Mouse (Mus musculus) granulocyte monocyte progenitor cell, adult 5-6 weeks (primary cell): Measurements from ENCODE around the gene Ephb2. TPM values are rescaled to one million over a fixed set of nuclear protein-coding genes. Genes with fewer than 3 reads are reported as not detected.

Experiments
- ATAC-seq: replicated peaks from 2 replicates; pipeline ENCODE4 v1.8.0; 2016; ENCODE audit warnings: mild to moderate bottlenecking, moderate TSS enrichment, inconsistent platforms; ENCODE audit not compliant: poor library complexity, severe bottlenecking
- total RNA-seq, 2 experiments: library from RNA; stranded (forward) in 1 of 2; stranded (reverse) in 1 of 2; fragments of 200-712, 200-1000 nt in 1 of 2; fragments of >200 nt in 1 of 2; fragmentation: Nextera tagmentation in 1 of 2; gene quantifications; 2 replicates each; pipeline ENCODE4 v1.2.3; 2014 to 2017

The Ephb2 gene
- total RNA-seq, 2 experiments from 2014 or later = 0.47 to 0.57 TPM

DNA sequence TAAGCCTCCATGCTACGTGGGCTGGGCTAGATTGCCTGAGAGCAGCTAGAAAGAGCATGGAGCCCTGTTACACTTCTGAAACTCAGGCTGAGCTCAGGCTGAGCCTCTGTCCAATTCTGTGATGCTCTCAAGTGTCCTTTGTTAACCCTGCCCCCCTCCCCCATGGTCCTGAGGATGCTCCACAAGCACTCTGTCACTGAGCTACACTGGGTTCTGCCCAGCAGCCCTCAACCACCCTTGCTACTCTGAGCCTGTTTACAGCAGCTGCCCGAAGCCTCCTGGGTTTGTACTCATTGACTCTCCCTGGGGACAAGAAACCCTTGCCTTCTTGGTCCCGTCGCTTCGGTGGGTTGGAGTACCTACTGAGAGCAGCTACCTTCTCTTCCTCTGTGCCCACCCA lies 63.5 kb downstream of the Ephb2 start:
- ATAC-seq = no peak

DNA sequence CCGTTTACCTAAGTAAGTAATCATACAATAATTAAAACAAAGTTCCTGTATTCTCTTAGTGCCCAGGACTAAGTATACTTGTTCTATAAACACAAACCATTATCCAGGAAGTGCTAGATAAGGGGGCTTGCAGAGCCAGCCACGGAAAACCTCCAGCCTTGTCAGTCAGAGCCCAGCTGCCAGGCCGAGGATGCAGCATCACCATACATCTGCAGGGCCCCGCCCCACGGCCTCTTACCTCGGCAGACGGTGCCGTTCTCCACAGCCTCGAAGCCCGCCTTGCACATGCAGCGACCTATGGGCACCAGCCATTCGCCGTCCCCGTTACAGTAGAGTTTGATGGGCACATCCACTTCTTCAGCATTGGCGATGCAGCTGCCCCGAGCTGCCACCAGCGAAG lies 65.1 kb downstream of the Ephb2 start:
- ATAC-seq = no peak

DNA sequence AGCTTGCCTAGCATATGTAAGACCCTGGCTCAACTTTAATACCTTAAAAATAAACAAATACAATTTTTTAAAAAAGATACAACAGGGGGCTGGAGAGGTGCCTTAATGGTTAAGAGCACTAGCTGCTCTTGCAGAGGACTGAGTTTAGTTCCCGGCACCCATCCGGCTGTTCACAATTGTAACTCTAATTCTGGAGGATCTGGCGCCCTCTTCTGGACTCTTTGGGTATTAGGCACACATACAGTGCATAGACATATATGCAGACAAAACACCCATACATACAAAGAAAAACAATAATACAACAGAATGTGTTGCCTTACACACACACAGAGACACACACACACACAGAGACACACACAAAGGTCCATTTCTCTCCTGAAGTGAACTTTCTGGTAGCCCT lies 67.3 kb downstream of the Ephb2 start:
- ATAC-seq = no peak

DNA sequence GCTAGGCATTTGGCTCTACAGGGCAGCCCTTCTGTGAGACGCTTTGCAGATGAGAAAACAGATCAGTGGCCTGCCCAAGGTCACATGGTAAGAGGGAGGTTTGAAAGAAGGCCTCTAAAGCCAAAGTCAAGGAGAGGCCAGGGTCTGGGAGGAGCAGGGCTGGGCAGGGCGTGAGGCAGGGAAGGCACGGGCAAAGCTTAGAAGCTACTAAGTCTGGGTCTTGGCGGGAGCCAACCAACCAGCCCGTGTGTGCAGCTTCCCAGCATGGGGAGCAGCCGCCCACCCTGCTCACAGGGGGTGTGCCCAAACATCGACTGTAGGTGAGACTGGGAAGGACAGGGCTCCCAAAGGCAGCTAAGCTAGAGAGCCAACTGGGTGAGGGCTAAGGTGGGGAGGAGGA lies 70.7 kb downstream of the Ephb2 start:
- no peak for ATAC-seq

DNA sequence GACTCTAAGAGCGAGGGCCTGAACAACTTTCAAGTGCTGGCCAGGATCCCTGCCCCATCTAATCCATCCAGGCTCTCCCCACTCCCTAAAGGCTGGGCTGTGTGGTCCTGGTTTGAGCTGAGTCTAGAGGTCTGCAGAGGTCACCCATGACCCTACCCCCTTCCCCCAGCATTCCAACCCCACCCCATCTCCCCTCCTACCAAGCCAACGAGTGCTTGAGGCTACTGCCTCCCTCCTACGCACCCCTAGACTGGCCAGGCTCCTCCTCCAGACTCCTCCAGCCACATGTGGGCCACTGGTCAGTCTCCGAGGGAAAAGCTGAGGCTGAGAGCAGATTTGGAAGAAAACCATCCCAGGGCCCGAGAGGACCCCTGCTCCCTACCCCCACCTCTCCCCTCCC lies 72.4 kb downstream of the Ephb2 start:
- ATAC-seq = no peak

DNA sequence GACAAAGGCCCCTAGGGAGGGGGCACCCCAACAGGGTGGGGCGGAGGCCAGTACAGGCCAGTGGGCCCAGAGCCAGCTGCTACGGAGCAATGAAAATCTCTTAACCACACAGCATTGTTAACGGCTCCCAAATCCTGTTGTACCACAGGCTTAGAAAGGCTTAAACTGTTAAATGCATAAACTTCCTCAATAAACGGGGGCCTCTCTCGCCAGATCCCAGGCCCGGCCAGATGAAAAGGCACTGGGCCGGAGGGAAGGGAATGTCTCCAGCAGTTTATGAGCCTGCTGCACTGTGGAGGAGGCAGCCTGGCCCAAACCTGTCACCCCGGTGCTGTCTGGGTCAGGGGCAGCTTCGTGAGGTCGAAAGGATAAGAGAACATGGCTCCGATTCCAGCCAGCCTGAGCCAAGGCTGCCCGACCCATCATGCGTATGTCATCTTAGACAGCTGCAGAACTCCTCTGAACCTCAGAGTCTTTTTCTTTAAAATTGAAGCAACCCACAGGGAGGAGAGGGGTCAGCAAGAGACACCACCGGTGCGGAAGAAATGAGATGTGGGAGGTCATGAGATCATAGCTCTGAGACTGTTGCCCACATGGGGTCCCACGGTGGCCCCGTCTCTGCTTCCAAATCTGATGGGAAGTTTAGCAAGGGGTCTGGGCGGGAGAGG lies 73.9 kb downstream of the Ephb2 start:
- ATAC-seq = no peak

DNA sequence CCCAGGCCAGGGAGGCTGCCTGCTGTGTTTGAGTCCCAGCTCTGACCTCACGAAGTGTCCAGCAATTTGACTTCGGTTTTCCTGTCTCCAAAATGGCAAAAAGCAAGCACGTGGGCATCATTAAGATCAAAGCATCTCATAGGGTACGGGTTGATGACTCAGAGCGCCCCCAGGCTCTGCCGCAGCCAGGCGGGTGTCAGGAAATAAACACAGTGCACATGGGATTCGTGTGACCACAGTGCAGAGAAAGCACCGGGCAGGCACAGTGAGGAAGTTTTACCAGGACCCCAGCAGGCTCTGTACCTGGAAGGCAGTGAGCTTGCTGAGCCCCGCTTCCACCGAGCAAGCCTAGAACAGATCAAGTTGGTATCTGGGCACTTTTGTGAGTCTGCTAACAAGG lies 74.9 kb downstream of the Ephb2 start:
- ATAC-seq = peak; percentile 82

DNA sequence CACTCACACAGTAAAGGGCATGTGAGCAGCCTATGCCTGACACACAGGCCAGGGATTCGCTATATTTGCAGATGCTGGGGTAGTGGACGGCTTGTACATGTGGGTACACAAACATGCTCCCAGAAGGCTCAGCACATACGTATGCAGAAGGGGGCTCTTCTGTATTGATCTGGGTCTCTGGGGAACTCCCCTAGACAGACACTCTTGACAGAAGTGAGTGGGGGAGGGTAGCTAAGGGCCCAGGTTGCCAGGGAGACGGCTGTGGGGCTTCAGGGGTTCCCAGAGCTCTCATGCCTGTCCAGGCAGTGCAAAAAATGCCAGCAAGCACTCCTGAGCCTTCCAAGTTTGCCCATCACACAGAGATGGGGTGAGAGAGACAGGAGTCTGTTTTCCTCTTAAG lies 78.7 kb downstream of the Ephb2 start:
- ATAC-seq = no peak

DNA sequence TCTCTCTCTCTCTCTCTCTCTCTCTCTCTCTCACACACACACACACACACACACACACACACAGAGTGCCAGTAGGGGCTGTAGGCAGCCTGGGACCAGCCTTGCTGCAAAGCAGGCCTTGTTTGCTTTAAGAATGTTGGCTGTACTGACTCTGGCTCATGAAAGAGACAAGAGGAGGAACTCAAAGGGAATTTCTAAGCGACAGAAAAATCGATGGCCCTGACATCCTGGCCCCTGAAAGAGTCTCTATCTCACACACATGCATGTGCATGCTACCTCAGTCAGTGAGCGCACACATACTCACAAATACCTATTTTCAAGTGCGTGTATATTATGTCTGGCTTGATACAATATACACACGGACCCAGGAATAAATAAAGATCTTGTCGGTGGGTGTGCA lies 79.3 kb downstream of the Ephb2 start:
- no peak for ATAC-seq

DNA sequence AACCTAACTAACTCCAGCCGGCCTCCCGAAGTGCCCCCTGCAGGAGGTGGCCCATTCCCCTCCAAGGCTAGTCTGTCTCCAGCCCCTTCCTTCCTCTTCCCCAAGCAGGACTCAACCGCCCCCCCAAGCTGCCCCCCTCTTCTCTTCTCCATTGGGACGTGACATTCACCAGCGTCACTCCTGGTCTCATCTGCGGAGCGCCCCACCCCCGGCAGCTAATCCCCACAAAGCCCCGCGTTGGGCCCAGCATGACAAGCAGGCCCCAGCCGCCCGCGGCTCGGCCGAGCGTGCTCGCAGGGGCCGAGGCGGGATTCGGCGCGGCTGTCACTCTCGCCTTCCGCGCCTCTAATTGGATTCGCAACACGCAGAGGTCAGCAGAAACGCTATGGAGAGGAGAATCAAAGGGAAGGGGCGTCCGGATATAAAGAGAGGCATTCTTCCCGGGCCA lies 80.4 kb downstream of the Ephb2 start:
- peak; percentile 71 for ATAC-seq

DNA sequence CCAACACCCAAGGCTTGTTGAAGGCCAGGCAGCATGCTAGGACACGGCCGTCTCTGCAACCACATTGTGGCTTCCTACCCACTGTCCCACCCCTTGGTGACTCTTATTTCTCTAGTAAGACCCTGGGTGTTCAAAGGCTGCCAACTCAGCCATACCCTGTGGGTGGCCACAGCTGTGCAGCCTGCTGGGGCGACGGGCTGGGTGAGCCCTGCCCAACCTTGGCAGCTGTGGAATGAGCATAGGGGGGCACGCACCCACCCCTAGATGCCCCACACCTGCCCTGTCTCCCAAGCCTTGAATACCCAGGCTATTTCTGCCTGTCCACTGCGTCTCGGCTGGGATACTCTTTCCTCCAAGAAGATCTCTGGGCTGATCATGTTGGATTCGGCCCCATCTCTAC lies 81.5 kb downstream of the Ephb2 start:
- ATAC-seq = no peak

DNA sequence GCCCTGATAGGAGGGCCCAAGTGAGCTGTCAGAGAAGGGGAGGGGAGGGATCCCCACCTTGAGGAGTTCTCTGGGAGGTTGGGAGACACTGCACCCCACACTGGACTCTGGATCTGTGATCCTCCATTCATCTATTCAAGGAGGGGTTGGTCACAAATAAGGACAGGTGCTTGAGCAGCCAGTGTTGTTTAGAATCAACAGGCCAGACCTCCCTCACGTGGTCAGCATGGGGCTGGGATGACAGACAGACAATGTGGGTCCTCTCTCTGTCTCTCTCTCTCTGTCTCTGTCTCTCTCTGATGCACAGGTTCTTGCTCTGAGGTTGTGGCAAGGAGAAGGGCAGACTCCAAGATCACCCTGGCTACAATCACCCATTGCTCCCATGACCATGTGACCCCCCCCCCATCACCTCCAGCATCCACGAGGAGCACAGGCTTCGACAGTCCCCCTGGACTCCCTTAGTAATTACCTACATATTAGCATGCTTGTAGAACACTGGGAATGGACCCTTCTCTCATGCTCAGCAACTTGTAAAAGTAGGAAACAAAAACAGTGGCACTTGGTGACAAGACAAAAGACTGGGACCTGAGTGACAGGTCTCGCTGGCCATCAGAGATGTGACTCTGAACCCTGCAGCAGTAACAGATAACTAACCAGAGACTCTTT lies 84.3 kb downstream of the Ephb2 start:
- ATAC-seq = no peak

DNA sequence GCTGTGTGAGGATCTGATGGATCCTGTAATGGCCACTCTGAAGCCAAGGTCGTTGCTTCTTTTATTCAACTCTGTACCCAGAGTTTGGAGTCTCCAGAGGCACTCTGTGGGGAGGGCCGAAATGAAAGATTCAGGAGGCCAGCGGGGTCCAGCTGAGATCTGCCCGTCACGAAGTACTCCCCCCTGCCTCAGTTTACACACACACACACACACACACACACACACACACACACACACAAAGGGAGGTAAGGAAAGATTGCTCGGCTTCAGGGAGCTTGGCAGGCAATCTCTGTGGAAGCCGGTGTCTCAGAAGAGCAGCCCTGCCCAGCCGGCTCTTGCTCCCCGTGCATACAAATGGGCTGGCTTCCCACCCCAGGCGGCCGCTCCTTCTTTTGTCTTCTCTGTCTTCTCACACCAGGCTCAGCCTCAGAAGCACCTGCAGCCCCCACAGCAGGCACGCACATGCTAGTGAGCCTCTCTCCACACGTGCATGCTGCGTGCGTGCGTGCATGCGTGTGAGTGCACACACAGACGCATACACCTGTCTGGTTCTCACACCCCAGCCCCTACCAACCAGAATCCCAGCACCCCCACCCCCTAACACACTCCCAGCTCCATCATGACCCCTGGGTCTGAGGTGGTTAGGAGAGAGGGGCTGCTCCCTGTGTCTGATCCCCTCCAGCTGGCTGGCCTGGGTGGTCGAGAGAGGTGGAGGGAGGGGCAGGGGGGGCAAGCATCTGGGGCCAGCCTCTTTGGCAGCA lies 85.0 kb downstream of the Ephb2 start:
- no peak for ATAC-seq

DNA sequence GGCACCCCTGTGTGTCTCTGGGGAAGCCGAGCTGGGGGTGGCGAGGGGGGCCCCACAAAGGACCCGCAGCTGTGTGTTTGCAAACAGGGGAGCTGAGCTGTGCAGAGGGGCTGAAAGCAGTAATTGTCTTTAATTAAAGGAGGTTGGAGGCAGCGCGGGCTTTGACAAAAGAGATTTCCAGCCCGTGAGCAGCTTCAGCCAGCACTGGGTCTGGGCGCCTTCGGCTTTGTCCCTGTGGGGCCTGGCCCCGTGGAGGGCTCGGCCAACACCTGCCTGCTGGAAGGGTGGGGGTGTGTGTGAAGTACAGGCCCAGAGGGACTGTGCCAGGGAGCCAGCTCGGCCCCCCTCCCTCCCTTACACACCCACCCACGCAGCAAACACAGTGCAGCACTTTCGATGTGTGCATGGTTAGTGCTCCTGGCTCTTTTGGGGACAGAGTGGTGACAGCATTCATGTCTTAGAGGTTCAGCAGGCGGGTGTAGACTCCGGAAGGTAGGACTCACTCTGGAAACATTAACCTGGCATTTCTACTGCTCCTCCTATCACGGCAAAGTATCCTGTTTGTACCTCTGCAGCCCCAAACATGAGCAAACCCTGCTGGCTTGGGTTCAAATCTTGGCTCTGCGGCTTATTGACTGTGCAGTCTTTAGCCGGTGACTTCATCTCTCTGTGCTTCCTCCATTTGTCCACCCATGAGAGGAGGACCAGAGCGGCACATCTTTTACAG lies 85.8 kb downstream of the Ephb2 start:
- ATAC-seq = no peak

DNA sequence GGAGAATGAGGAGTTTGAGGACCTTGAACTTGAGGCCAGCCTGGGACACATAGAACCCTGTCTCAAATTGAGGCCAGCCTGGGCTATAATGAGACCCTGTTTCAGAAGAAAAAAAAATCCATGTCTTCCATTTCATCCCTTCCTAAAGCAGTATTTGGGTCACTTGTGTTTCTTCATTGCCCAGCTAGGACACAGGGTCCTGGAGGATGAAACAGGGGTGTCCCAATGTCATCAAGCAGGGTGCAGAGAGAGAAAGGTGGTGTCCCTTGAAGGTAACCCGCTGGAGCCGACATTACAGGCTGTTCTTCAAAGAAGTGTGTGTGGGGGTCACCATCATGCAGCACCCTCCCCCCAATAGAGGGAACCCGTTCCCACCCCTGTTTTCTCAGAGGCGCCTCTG lies 86.4 kb downstream of the Ephb2 start:
- no peak for ATAC-seq

DNA sequence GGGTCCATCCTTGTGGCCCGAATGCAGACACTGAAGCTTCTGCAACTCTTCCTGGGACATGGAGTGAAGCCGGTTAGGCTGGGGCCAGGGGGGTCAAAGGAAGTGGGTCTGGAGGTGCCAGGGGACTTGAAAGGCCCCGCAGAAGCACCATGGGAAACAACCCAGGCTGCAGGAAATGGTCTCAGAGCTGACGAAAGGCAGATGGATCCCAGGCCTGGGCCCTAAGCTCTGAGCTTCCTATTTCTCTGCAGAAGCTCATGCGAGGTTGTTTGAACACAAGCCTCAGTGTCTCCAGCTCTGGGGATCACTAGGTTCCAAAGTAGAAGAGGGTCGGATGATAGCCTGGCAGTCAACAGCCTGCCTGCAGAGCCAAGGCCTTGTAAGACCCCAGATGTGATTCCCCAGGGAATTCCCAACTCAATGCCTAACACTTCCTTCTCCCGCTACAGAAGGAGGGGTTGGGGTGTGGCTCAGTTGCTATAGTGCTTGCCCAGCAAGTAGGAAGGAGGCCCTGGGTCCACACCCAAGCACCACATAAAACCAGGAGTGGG lies 86.9 kb downstream of the Ephb2 start:
- no peak for ATAC-seq

DNA sequence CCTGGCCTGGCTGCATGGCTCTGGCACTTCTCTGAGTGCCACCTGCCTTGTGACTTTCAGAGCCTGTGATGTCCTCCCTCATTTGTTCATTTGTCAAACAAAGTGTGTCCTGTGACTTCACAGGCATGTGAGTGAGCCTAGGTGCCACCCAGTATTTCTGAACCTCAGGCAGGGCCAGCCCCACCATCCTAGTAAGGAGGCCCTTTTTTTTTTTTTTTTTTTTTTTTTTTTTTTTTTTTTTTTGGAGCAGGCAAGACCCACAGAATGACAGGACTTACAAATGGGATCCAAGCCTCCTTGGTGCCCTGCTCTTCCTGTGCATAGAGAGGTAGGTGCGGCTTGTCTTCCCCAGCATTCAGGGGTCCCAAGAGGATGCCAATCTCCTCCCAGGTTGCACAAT lies 89.3 kb downstream of the Ephb2 start:
- no peak for ATAC-seq

DNA sequence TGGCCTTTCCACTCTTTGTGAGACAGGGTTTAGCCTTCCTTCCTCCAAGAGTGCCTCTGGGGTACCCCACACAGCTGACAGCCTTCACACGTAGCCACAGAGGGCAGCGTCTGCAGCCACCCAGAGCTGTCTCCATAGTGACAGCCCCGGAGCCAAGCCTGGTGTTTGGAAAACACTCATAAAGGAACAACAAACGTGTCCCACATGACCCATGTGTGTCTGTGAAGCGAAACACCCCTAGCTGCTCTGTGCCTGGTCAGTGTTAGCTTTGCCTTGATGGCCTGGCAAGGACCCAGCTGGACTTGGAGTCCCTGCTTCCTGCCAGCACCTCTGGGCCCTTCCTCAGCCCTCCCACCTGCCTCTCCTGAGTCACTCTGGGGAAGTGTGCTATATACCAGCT lies 93.1 kb downstream of the Ephb2 start:
- no peak for ATAC-seq

DNA sequence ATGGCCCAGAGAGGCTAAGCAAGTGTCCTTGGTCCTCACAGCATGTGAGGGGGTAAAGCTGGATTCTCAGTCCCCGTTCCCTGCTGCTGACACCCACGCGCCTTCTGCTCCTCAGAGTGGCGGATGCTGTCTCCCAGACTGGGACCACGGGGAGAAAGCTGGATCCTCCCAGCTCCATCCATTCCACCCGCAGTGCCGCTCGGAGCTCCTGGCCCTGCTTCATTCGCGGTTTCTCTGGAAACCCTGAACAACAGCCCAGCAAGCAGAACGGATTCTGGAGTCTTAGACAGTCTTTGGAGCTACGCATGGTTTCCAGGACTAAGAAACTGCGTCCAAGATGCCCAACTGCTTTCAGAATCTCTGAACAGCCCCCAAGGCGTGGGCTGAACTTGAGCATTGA lies 93.9 kb downstream of the Ephb2 start:
- ATAC-seq = no peak

DNA sequence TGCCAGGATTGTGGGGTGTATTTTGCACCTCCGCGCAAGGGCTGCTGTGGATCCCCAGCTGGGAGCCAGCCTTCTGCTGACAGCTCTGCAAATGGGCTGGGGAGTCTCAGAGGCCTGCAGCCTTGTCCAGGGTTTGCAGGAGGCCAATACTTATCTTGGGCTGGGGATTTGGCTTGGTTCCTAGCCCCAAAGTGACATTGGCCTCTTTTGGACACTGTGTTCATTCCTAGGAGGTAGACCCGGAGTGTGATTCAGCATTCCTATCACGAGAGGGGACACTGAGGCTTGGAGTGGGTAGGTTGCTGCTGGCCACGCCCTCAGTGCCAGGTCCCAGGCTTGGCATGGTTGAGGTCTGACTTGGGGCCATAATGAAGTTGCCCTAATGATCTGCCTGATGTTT lies 94.8 kb downstream of the Ephb2 start:
- no peak for ATAC-seq

DNA sequence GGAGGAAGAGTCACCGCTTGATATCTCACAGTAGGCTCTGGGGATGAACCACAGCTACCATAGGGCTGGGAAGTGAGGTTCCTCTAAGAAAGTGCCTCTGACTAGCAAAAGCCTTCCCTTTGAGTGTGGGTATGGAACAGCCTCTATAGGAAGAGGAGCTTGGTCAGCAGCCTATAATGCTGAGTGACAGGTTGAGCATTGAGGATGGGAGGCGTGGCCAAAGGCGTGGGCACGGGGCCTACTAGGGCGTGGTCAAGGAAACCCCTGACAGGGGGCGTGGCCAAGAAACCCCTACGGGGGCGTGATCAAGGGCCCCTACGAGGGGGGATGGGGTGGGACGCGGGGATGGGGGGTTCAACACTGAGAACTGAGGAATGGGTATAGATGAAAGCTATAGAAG lies 96.6 kb downstream of the Ephb2 start:
- ATAC-seq = no peak
